Mouse (Mus musculus) hindbrain, embryonic 12.5 days (tissue): ENCODE data around the gene Nfia. TPM values are rescaled to one million over a fixed set of nuclear protein-coding genes. Genes with fewer than 3 reads are reported as not detected.

Source experiments
- ATAC-seq: fragments of 200-750 bp; cut with Nextera tagmentation; 2 replicates; pipeline ENCODE4 v1.8.0; 2017; ENCODE audit warnings: moderate TSS enrichment; ENCODE audit not compliant: low FRiP score
- H3K27ac ChIP-seq: fragments of 300-500 bp; sonication (generic); 2 replicates; pipeline ENCODE4 v1.5.1; 2016; ENCODE audit warnings: mild to moderate bottlenecking
- H3K27me3 ChIP-seq: fragments of 300-500 bp; sonication (generic); 2 replicates; pipeline ENCODE4 v1.6.1; 2016; ENCODE audit warnings: mild to moderate bottlenecking
- H3K36me3 ChIP-seq: fragments of 300-500 bp; sonication (generic); 2 replicates; pipeline ENCODE4 v1.6.1; 2016; ENCODE audit warnings: mild to moderate bottlenecking
- H3K4me1 ChIP-seq: fragments of 300-500 bp; sonication (generic); 2 replicates; pipeline ENCODE4 v1.6.1; 2016
- H3K4me2 ChIP-seq: fragments of 300-500 bp; sonication (generic); replicated peaks from 2 replicates; pipeline ENCODE4 v1.6.1; 2016; ENCODE audit warnings: mild to moderate bottlenecking
- H3K4me3 ChIP-seq: fragments of 300-500 bp; sonication (generic); 2 replicates; pipeline ENCODE4 v1.5.1; 2016; ENCODE audit warnings: mild to moderate bottlenecking
- H3K9ac ChIP-seq: fragments of 300-500 bp; sonication (generic); 2 replicates; pipeline ENCODE4 v1.6.1; 2016; ENCODE audit warnings: mild to moderate bottlenecking, moderate library complexity
- H3K9me3 ChIP-seq: fragments of 300-500 bp; sonication (generic); replicated peaks from 2 replicates; pipeline ENCODE4 v1.6.1; 2016; ENCODE audit warnings: mild to moderate bottlenecking
- WGBS: fragments of 180-500 bp; shearing (Covaris S2); methylation state at CpG from one replicate; pipeline ENCODE4 v1.1.7; 2016; 5-methylcytosine and 5-hydroxymethylcytosine counted together
- polyA plus RNA-seq: library from polyadenylated mRNA; unstranded; fragments of >200 nt; fragmentation: Nextera tagmentation; extraction: Ambion mirVana; gene quantifications from 2 replicates; pipeline ENCODE4 v1.2.1, GENCODE M21; 2016

Gene Nfia
- polyA plus RNA-seq, 1 experiment from 2014 or later, result 58.4 TPM

DNA sequence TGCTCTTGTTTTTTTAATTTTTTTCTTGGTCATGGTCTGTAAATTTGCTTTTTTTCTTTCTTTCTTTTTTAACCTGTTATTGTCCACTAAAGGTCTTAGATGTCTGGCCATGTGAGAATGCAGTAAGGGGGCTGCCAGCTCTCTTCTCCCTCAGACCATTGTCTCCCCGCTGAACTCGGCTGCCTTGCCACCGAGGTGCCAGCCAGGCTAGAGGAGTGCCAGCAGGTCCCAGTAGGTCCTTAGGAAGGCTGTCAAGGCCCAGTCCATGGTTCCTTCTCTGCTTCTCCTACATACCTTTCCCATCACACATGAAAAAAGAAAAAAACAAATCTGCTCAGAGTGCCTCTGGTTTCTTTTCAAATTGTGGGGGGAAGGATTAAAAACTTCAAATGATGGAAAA, 345.6 kb downstream of the Nfia start:
- Histone ChIP-seq H3K27me3 (no peaks in the 10 kb centered on the region), H3K27ac (no peak overlapping the region), H3K9me3 (no peaks in the 10 kb centered on the region), H3K4me1 (0 out of 2 replicates have a peak, but pooled peaks cover 2% of the 10 kb centered on the region), H3K4me2 (no peak overlapping the region), H3K9ac (no peak overlapping the region), H3K4me3 (no peak overlapping the region), H3K36me3 (no peaks in the 10 kb centered on the region)
- ATAC-seq, result no peak
- 72% methylated on average over 3 of the region's 3 CpGs for WGBS

DNA sequence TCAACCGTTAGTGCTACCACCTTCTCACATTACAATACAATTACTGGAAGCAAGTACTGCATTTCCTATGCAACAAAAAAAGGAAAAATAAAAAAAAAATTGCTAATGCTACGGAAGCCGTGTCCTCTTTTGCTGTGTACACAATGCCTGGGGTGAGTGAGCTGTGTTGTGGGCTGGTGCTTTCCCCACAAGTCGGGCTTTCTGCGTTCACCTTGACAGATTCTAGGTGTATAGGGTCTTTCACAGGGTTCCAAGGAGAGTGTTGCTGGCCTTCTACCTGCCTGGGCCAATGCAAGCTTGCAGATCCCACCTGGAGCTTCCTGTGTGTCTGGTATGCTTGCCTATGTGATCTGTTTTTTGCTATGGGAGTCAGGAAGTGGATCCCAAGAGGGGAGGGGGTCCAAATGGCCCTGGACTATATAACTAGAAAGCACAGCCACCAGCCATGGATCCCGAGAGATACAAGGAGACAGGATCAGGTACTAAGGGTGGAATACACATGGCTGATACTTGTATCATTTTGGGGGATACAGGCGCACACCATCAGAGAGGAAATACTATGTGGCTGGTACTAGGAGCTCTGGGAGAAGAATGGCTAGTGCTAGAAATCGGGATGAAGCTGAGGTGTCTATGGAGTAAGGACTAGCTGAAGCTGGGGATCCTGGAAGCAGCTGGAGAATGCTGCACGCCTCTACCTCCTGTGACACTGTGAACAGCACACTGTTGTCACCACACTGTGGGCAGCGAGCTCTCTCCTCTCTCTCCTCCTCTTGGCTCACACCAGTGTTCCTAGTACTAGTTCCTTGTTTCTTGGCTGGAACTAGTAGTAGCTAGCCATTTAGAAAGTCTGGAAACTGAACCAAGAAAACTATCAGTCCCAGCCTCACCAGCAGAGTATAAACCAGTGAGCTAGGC, 346.5 kb downstream of the Nfia start:
- Histone ChIP-seq H3K9ac (no peak overlapping the region), H3K36me3 (no peaks in the 10 kb centered on the region), H3K4me2 (no peak overlapping the region), H3K27ac (no peak overlapping the region), H3K4me1 (0 out of 2 replicates have a peak, but pooled peaks cover 2% of the 10 kb centered on the region), H3K9me3 (no peaks in the 10 kb centered on the region), H3K27me3 (no peaks in the 10 kb centered on the region), H3K4me3 (no peak overlapping the region)
- 78% methylated on average over 10 of the region's 10 CpGs for WGBS
- no peak for ATAC-seq

DNA sequence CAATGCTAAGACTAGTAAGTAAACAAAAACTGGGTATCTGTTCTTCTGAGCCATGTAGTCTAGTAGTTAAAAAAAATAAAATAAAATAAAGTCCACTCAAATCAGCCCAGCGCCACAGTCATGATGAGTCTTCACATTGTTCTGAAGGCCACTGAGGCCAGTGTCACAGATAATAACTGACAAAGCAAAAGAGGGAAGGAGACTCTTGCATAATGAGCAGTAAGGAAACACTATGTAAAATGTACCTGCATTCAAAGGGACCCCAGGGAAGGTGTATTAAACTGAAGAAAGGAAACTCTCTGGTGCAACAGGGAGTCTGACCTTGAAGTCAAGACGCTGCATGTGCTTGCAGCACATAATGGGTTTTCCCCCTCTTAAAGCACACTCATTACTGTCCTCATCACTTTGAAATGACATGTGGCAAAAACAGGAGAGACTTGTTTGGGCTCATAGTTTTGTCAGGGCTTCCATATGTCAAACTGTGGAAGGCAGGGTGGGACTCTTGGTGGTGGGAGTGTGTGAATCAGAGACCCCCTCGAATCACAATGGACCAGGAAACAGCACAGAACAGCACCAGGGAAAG, 347.5 kb downstream of the Nfia start:
- H3K4me2 ChIP-seq, result no peak overlapping the region
- 75% methylated on average over 3 of the region's 3 CpGs for WGBS
- ATAC-seq, result no peak
- no peaks in the 10 kb centered on the region for H3K27me3 ChIP-seq
- 0 out of 2 replicates have a peak, but pooled peaks cover 2% of the 10 kb centered on the region for H3K4me1 ChIP-seq
- no peaks in the 10 kb centered on the region for H3K9me3 ChIP-seq
- no peak overlapping the region for H3K4me3 ChIP-seq
- no peak overlapping the region for H3K9ac ChIP-seq
- H3K27ac ChIP-seq, result no peak overlapping the region
- no peaks in the 10 kb centered on the region for H3K36me3 ChIP-seq

- Histone ChIP-seq H3K4me1 (0 out of 2 replicates have a peak, but pooled peaks cover 2% of the 10 kb centered on the region), H3K27ac (no peak overlapping the region), H3K36me3 (no peaks in the 10 kb centered on the region), H3K27me3 (no peaks in the 10 kb centered on the region), H3K9ac (no peak overlapping the region), H3K4me3 (no peak overlapping the region), H3K9me3 (no peaks in the 10 kb centered on the region), H3K4me2 (no peak overlapping the region)
- ATAC-seq, result no peak
- 86% methylated on average over 6 of the region's 6 CpGs for WGBS
Measured at GRCm38 (mm10) chr4:98120706-98121340, 348.3 kb downstream of the Nfia start.

GRCm38 (mm10) chr4:98126003-98126677, 353.6 kb downstream of the Nfia start:
- Histone ChIP-seq H3K27me3 (no peaks in the 10 kb centered on the region), H3K27ac (no peak overlapping the region), H3K36me3 (no peaks in the 10 kb centered on the region), H3K9ac (no peak overlapping the region), H3K4me1 (no peaks in the 10 kb centered on the region), H3K4me2 (no peak overlapping the region), H3K9me3 (0 out of 2 replicates have a peak, but pooled peaks cover 4% of the 10 kb centered on the region), H3K4me3 (no peak overlapping the region)
- no peak for ATAC-seq
- WGBS, result 74% methylated on average over 11 of the region's 11 CpGs

- Histone ChIP-seq H3K4me2 (no peak overlapping the region), H3K9ac (no peak overlapping the region), H3K9me3 (peaks cover 10% of the 10 kb centered on the region; the same call in 1 of the 2 replicates), H3K36me3 (no peaks in the 10 kb centered on the region), H3K4me3 (no peak overlapping the region), H3K27me3 (no peaks in the 10 kb centered on the region), H3K4me1 (no peaks in the 10 kb centered on the region), H3K27ac (no peak overlapping the region)
- whole genome bisulfite sequencing, result 78% methylated on average over 2 of the region's 2 CpGs
- no peak for ATAC-seq
Measured at GRCm38 (mm10) chr4:98130798-98131197, 358.3 kb downstream of the Nfia start.

GRCm38 (mm10) chr4:98134027-98134426, 361.5 kb downstream of the Nfia start:
- H3K4me2 ChIP-seq, result no peak overlapping the region
- WGBS, result 96% methylated on average over 4 of the region's 4 CpGs
- H3K9me3 ChIP-seq, result peaks cover 6% of the 10 kb centered on the region; the same call in 1 of the 2 replicates
- H3K27ac ChIP-seq, result no peak overlapping the region
- no peak overlapping the region for H3K9ac ChIP-seq
- no peaks in the 10 kb centered on the region for H3K27me3 ChIP-seq
- no peaks in the 10 kb centered on the region for H3K4me1 ChIP-seq
- ATAC-seq, result no peak
- no peak overlapping the region for H3K4me3 ChIP-seq
- H3K36me3 ChIP-seq, result no peaks in the 10 kb centered on the region

GRCm38 (mm10) chr4:98136072-98136471, 363.5 kb downstream of the Nfia start:
- H3K9ac ChIP-seq, result no peak overlapping the region
- H3K27ac ChIP-seq, result no peak overlapping the region
- no peaks in the 10 kb centered on the region for H3K4me1 ChIP-seq
- 91% methylated on average over 2 of the region's 2 CpGs for WGBS
- H3K27me3 ChIP-seq, result no peaks in the 10 kb centered on the region
- ATAC-seq, result no peak
- H3K4me3 ChIP-seq, result no peak overlapping the region
- no peak overlapping the region for H3K4me2 ChIP-seq
- H3K9me3 ChIP-seq, result peaks cover 6% of the 10 kb centered on the region; the same call in 1 of the 2 replicates
- no peaks in the 10 kb centered on the region for H3K36me3 ChIP-seq

GRCm38 (mm10) chr4:98142879-98143436, 370.4 kb downstream of the Nfia start:
- Histone ChIP-seq H3K36me3 (no peaks in the 10 kb centered on the region), H3K4me1 (no peaks in the 10 kb centered on the region), H3K27ac (no peak overlapping the region), H3K27me3 (no peaks in the 10 kb centered on the region), H3K9me3 (no peaks in the 10 kb centered on the region), H3K4me2 (no peak overlapping the region), H3K9ac (no peak overlapping the region), H3K4me3 (no peak overlapping the region)
- no peak for ATAC-seq
- WGBS, result 63% methylated on average over 1 of the region's 1 CpGs

GRCm38 (mm10) chr4:98150576-98150975, 378.0 kb downstream of the Nfia start:
- no peak for ATAC-seq
- Histone ChIP-seq H3K27me3 (no peaks in the 10 kb centered on the region), H3K36me3 (no peaks in the 10 kb centered on the region), H3K9me3 (no peaks in the 10 kb centered on the region), H3K27ac (no peak overlapping the region), H3K4me3 (no peak overlapping the region), H3K9ac (no peak overlapping the region), H3K4me2 (no peak overlapping the region), H3K4me1 (0 out of 2 replicates have a peak, but pooled peaks cover 4% of the 10 kb centered on the region)
- 85% methylated on average over 5 of the region's 5 CpGs for WGBS

DNA sequence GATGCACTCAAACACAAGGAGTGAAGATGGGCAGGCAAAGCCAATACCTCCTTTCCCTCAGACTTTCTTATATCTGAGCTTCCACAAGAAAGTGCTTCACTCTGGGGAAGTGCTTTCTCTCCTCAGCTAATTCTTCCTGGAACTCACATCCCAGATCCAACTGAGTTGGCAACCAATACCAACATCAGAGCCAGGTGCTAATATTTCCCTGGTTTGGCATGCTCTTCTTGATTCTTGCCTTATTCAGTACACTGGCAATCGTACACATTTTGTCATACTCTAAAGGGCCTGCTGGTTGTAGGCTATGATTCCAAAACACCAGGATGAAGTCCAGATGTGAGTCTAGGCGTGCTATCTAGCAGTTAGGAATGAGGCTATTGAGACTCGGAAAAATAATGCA, 385.4 kb downstream of the Nfia start:
- Histone ChIP-seq H3K9ac (no peak overlapping the region), H3K27ac (no peak overlapping the region), H3K36me3 (no peaks in the 10 kb centered on the region), H3K27me3 (no peaks in the 10 kb centered on the region), H3K4me3 (no peak overlapping the region), H3K4me2 (no peak overlapping the region), H3K9me3 (no peaks in the 10 kb centered on the region), H3K4me1 (no peaks in the 10 kb centered on the region)
- ATAC-seq, result no peak
- 81% methylated on average over 3 of the region's 3 CpGs for WGBS

DNA sequence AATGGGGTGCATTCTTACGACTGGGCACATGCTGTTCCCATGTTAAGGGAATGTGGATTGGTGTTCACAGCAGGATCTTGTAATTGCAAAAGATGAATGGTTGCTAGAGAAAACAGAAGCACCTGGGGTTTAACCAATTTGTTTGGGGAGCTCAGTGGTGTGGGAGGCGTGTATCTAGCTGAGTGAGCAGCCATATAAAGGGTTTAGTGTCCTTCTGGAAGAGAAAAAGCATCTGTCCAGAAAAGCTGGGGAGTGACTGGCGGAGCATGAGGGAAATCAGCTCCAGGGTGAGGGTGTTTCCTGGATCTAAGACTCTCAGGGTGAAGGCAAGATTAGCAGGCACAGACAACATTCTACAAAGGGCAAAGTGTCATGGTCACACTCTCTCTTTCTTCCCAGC, 393.8 kb downstream of the Nfia start:
- ATAC-seq, result no peak
- 35% methylated on average over 3 of the region's 3 CpGs for WGBS
- no peak overlapping the region for H3K4me2 ChIP-seq

More for the DNA sequence above, 393.8 kb downstream of the Nfia start:
- no peak overlapping the region for H3K27ac ChIP-seq
- no peaks in the 10 kb centered on the region for H3K27me3 ChIP-seq
- H3K4me3 ChIP-seq, result no peak overlapping the region
- no peak overlapping the region for H3K9ac ChIP-seq
- H3K4me1 ChIP-seq, result no peaks in the 10 kb centered on the region
- H3K9me3 ChIP-seq, result no peaks in the 10 kb centered on the region
- no peaks in the 10 kb centered on the region for H3K36me3 ChIP-seq
